Mouse (Mus musculus): Measurements from ENCODE around the gene Smndc1.

Smndc1 gene

DNA sequence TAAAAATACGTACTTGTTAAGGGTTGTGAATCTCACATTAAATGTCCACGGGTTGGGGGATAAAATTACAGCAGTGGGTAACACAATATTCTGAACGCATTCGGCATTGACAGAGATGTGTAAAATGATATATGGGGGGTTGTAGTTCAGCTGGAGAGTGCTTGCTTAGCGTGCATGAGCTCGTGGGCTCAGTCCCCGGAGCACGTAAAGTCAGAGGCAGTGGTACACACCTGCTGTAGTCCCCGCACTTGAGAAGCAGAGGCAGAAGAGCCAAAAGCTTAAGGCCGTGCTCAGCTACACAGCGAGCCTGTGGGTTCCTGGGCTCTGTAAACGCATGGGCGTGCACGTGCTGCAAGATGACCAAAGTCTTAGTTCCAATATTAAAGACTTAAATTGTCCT is 44.6 kb downstream of the Smndc1 start:
- DNase-seq (ENCODE audit: low read depth, low spot score), result no peak

DNA sequence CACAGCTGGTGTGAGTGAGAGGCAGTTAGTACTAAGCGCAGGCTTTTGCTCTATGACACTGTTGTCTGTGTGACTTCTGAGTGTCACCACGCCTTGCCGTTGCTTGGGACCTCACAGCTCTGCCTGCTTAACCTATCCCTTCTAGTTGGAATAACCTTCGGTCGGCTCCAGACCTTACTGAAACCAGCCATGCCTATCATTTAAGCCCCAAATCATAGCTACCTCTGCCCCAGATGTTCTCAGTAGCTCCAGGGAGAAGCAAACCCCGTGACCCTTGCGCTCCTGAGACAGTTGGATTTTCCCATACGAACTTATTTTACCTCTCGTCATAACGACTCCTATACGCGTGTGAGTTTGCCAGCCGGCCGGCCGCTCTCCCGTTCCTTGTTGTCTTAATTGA is 46.3 kb downstream of the Smndc1 start:
- no peak for DNase-seq (ENCODE audit: low read depth, low spot score)

DNA sequence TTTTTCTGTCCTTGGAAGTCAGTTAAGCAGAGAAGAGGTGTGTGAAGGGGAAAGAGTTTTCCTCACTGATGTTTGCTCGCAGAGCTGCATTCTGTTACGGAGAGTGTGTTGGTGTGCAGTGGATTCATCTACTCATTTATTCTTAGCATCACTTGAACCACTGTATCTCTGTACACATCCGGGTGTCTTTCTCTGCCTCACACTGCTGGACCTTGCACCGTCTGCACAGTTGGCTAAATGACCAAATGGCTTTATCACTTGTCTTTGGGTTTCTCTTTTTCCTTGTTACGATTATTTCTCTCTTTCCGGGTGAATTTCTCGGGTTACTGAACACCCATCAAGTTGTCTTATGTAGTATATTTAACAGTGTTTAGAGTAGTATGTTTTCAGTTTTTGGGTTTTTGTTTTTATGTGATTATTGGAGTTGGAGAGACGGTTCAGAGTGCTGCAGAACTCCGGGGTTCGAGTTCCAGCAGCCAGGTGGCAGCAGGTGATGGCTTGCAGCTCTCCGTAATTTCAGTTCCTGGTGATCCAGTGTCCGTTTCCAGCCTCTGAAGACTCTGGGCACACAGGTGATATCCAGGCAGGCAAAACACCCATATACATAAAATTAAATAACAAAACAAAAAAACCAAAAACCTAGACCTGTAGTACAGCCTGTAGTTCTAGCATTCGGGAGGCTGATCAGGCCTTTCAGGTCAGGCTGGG is 47.0 kb downstream of the Smndc1 start:
- no peak for DNase-seq (ENCODE audit: low read depth, low spot score)

DNA sequence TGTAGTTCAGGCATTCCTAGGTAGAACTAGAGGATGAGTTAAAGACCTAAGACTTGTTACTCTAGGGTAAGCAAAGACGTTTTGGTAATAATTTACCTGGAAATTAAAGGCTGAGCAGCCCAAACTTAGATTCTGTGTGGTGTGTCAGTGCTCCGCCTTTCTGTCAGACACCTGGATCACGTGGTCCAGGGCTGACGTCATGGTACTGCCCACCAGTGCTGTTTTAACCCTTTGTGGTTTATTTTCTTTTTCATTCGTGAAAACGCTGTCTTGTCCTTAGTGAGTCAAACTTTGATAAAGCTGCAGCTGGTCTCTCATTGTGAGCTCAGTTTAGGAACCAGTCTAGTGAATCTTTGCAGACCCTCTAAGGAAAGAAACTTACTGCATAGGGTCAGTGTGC is 50.0 kb downstream of the Smndc1 start:
- peak; percentile 50 for DNase-seq (ENCODE audit: low read depth, low spot score)

DNA sequence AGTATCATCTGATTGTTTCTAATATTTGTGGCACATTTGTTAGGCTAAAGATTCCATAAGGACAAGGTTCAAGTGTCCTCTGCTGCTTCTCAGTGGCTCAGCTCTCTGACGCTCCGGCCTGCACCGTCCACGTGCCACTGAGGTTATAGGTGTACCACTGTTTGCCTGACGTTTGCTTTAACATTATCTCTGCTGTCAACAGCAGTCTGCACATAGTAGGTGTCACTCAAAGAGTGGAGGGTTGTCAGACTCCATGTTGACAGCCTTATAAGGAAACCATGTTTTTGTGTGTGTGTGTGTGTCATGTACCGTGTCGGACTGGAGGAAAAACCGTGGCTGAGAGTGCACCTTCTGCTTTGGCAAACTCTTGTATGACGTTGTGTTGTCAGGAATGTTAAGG is 55.1 kb downstream of the Smndc1 start:
- no peak for DNase-seq (ENCODE audit: low read depth, low spot score)

DNA sequence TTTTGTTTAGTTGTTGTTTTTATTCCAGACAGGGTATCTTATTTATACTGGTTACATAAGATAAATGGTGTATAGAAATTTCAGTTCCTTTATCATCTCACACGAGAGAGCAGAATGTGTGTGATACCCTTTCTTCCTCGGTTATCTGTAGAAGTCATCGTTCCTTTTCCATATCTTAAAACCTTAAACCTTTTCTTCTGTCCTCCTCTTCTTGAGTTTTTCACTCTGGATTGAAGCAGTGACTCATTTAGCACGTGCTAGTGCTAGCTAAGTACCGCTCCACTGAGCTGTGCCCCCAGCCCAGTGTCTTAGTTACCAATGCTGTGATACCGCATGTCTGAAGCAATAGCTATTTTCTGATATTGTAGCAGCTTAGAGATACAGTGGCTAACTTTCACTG is 56.6 kb downstream of the Smndc1 start:
- no peak for DNase-seq (ENCODE audit: low read depth, low spot score)

DNA sequence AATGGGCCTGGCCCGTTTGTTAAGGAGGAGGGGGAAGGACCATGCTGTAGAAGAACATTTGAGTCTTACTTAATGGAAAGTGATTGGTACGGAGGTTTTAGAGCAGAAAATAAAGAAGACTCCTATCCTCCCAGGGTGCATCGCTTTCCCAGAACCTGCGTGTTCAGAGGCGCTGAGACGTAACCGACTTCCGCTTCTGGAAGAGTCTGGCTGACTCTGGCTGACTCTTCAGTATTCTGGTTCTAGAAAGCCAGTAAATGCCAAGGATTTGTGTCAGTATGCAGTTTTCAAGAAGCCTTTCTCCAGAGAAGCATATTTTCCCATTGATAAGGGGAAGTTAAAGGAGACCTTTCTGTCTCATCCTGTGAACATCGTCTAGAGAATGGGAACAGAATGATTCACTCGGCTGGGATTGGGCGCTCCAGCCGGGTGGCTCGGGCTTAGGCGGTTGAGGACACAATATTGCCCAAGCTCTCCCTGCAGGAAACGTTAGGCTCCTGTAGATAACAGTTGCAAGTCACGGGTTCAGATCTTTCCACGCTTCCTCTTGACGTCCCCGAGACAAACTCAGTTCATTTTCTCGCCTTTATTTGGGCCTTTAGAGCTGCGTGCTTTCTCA is 58.4 kb downstream of the Smndc1 start:
- no peak for DNase-seq (ENCODE audit: low read depth, low spot score)

DNA sequence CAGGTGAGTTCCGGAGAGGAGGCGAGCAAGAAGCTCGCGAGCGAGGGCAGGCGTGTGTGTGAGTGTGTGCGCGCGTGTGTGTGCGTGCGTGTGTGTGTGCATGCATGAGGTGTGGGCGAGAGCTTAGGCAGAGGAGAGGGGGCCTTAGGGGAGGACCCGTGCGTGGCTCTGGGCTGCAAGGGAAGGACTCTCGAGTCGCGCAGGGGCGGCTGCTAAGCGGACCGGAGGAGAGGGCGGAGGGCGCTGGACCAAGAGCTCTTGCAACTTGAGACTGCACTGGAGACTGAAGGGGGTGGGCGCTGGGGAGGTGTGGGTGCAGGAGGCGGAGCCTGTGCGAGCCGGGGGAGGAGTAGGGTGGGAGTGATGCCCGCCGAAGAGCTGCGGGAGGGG is 60.4 kb downstream of the Smndc1 start:
- DNase-seq (ENCODE audit: low read depth, low spot score), result peak; percentile 93

Measured in ZHBTc4 (cell line).